Mouse (Mus musculus) activated CD4-positive, CD25-positive, alpha-beta regulatory T cell, adult 9 weeks (primary cell): Measurements from ENCODE around the gene Slc4a1. TPM values are rescaled to one million over a fixed set of nuclear protein-coding genes. Genes with fewer than 3 reads are reported as not detected.

Experiments used
- polyA plus RNA-seq: library from polyadenylated mRNA; unstranded; fragments of 100-300 nt; shearing (Covaris generic); gene quantifications from one replicate; pipeline ENCODE4 v1.2.1, GENCODE M21; 2017

The Slc4a1 gene
- 5.5 TPM for polyA plus RNA-seq

GRCm38 (mm10) chr11:102366103-102366502 lies at the start of gene Slc4a1:
TSS of gene Slc4a1 (minus strand) at chr11:102366203.

GRCm38 (mm10) chr11:102407834-102408215 lies 41.8 kb upstream of the Slc4a1 start, which contains the start of gene Slc25a39:
TSS of gene Slc25a39 (minus strand) at chr11:102407946.

GRCm38 (mm10) chr11:102393238-102393634 lies 27.2 kb upstream of the Slc4a1 start, which contains the start of gene Rundc3a:
TSS of gene Rundc3a (plus strand) at chr11:102393403.

GRCm38 (mm10) chr11:102319410-102319792 lies 46.6 kb downstream of the Slc4a1 start, which contains the start of gene Ubtf:
TSS of gene Ubtf (minus strand) at chr11:102319742.

Other genes with a start within 250 kb of the Slc4a1 start
- not detected for gene Nags, start 220.7 kb downstream of the Slc4a1 start, polyA plus RNA-seq
- gene Tmem101, start 209.8 kb downstream of the Slc4a1 start, polyA plus RNA-seq, result 17.7 TPM
- gene Lsm12, start 180.9 kb downstream of the Slc4a1 start, polyA plus RNA-seq, result 56.1 TPM
- 41.3 TPM for gene G6pc3, start 176.6 kb downstream of the Slc4a1 start, polyA plus RNA-seq
- 16.7 TPM for gene Hdac5, start 136.0 kb downstream of the Slc4a1 start, polyA plus RNA-seq
- 1.3 TPM for gene BC030867, start 117.3 kb downstream of the Slc4a1 start, polyA plus RNA-seq
- gene Asb16, start 97.5 kb downstream of the Slc4a1 start, polyA plus RNA-seq, result not detected
- 66.9 TPM for gene Tmub2, start 81.3 kb downstream of the Slc4a1 start, polyA plus RNA-seq
- gene Atxn7l3, start 69.6 kb downstream of the Slc4a1 start, polyA plus RNA-seq, result 8.3 TPM
- gene Ubtf, start 46.5 kb downstream of the Slc4a1 start, polyA plus RNA-seq, result 102 TPM
- gene Rundc3a, start 27.2 kb upstream of the Slc4a1 start, polyA plus RNA-seq, result 24.5 TPM
- gene Slc25a39, start 41.7 kb upstream of the Slc4a1 start, polyA plus RNA-seq, result 49.2 TPM
- gene Grn, start 64.1 kb upstream of the Slc4a1 start, polyA plus RNA-seq, result 66.1 TPM
- not detected for gene Fam171a2, start 81.5 kb upstream of the Slc4a1 start, polyA plus RNA-seq
- gene Itga2b, start 103.9 kb upstream of the Slc4a1 start, polyA plus RNA-seq, result 1.0 TPM
- 79.8 TPM for gene Gpatch8, start 190.2 kb upstream of the Slc4a1 start, polyA plus RNA-seq
- gene Gm11627, start 213.3 kb upstream of the Slc4a1 start, polyA plus RNA-seq, result not detected
- not detected for gene Fzd2, start 238.2 kb upstream of the Slc4a1 start, polyA plus RNA-seq